Mouse (Mus musculus): ENCODE data around the gene Arhgef15.
"Not testable (repeated sequence)": the region's sequence is repeated elsewhere in the genome, so short reads cannot be mapped to it uniquely, and the experiment has no call there.

DNA sequence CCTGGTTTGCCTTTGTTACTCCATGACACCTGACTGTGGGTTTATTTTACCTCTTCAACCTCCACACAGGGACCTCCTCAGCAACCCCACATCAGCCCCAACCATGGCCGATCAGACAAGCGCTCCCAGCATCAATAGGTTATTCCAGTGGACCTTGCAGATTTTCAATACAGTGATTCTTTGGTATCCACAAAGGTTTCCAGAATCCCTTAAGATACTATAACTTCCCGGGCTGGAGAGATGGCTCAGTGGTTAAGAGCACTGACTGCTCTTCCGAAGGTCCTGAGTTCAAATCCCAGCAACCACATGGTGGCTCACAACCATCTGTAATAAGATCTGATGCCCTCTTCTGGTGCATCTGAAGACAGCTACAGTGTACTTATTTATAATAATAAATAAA lies 20.3 kb downstream of the Arhgef15 start:
- TF ChIP-seq ZNF384 (IDR thresholded peaks at IDR 0.05; ENCODE audit: low read depth, low read length); POLR2A (IDR thresholded peaks at IDR 0.05; ENCODE audit: low read depth, low read length); PAX5 (IDR thresholded peaks at IDR 0.05; ENCODE audit: low read length); E2F4 (IDR thresholded peaks at IDR 0.05; ENCODE audit: insufficient replicate concordance, low read depth, low read length); CTCF (conservative IDR thresholded peaks at IDR 0.05 in 1 of 2, IDR thresholded peaks at IDR 0.05 in 1 of 2; ENCODE audit: low read depth in 2 of 2, low read length in 2 of 2); MAFK (IDR thresholded peaks at IDR 0.05; ENCODE audit: insufficient replicate concordance, low read length); EP300 (IDR thresholded peaks at IDR 0.05; ENCODE audit: low read length); ELF1 (IDR thresholded peaks at IDR 0.05; ENCODE audit: low read depth, low read length); MXI1 (IDR thresholded peaks at IDR 0.05; ENCODE audit: low read depth, low read length); POLR2AphosphoS2 (IDR thresholded peaks at IDR 0.05; ENCODE audit: low read depth, low read length): not testable (repeated sequence)

Measured in CH12.LX (cell line).